Mouse (Mus musculus): ENCODE measurements around the gene D130043K22Rik. TPM values are rescaled to one million over a fixed set of nuclear protein-coding genes. Genes with fewer than 3 reads are reported as not detected.

Gene D130043K22Rik
- polyA plus RNA-seq, 1 experiment, result 1.6 TPM

GRCm38 (mm10) chr13:24868233-24868632 is 23.3 kb downstream of the D130043K22Rik start:
- Histone ChIP-seq H3K4me3 (ENCODE audit: low read depth, low read length) (no peak overlapping the region), H3K27me3 (ENCODE audit: control insufficient read depth, insufficient read depth, low read length) (no peaks in the 10 kb centered on the region), H3K4me1 (ENCODE audit: control insufficient read depth, insufficient read depth, insufficient read length, low read length) (peaks cover 18% of the 10 kb centered on the region), H3K36me3 (ENCODE audit: control insufficient read depth, insufficient read depth, low read length) (no peaks in the 10 kb centered on the region), H3K27ac (ENCODE audit: insufficient read depth, low read depth, low read length) (no peak overlapping the region)
- TF ChIP-seq POLR2A (IDR thresholded peaks at IDR 0.05; ENCODE audit: low read depth, low read length), result no peak
- TF ChIP-seq CTCF (IDR thresholded peaks at IDR 0.05; ENCODE audit: extremely low read depth, insufficient read length, insufficient replicate concordance, low read depth, low read length), result no peak
- WGBS, result 73% methylated on average over 7 of the region's 7 CpGs

- TF ChIP-seq POLR2A (IDR thresholded peaks at IDR 0.05; ENCODE audit: low read depth, low read length) (peak; percentile 65), CTCF (IDR thresholded peaks at IDR 0.05; ENCODE audit: extremely low read depth, insufficient read length, insufficient replicate concordance, low read depth, low read length) (no peak)
- H3K27ac ChIP-seq (ENCODE audit: insufficient read depth, low read depth, low read length), result peak overlapping the region; percentile 97
- H3K36me3 ChIP-seq (ENCODE audit: control insufficient read depth, insufficient read depth, low read length), result peaks cover 9% of the 10 kb centered on the region
- H3K27me3 ChIP-seq (ENCODE audit: control insufficient read depth, insufficient read depth, low read length), result no peaks in the 10 kb centered on the region
- peaks cover 17% of the 10 kb centered on the region for H3K4me1 ChIP-seq (ENCODE audit: control insufficient read depth, insufficient read depth, insufficient read length, low read length)
- WGBS, result 30% methylated on average over 15 of the region's 15 CpGs
- H3K4me3 ChIP-seq (ENCODE audit: low read depth, low read length), result peak overlapping the region; percentile 33
Observed at GRCm38 (mm10) chr13:24879359-24880040, 34.6 kb downstream of the D130043K22Rik start.

GRCm38 (mm10) chr13:24880208-24880607 is 35.3 kb downstream of the D130043K22Rik start:
- no peaks in the 10 kb centered on the region for H3K27me3 ChIP-seq (ENCODE audit: control insufficient read depth, insufficient read depth, low read length)
- TF ChIP-seq CTCF (IDR thresholded peaks at IDR 0.05; ENCODE audit: extremely low read depth, insufficient read length, insufficient replicate concordance, low read depth, low read length) (no peak), POLR2A (IDR thresholded peaks at IDR 0.05; ENCODE audit: low read depth, low read length) (no peak)
- no peak overlapping the region for H3K4me3 ChIP-seq (ENCODE audit: low read depth, low read length)
- 26% methylated on average over 6 of the region's 6 CpGs for WGBS
- H3K36me3 ChIP-seq (ENCODE audit: control insufficient read depth, insufficient read depth, low read length), result peaks cover 9% of the 10 kb centered on the region
- H3K4me1 ChIP-seq (ENCODE audit: control insufficient read depth, insufficient read depth, insufficient read length, low read length), result peaks cover 17% of the 10 kb centered on the region
- H3K27ac ChIP-seq (ENCODE audit: insufficient read depth, low read depth, low read length), result peak overlapping the region; percentile 99

DNA sequence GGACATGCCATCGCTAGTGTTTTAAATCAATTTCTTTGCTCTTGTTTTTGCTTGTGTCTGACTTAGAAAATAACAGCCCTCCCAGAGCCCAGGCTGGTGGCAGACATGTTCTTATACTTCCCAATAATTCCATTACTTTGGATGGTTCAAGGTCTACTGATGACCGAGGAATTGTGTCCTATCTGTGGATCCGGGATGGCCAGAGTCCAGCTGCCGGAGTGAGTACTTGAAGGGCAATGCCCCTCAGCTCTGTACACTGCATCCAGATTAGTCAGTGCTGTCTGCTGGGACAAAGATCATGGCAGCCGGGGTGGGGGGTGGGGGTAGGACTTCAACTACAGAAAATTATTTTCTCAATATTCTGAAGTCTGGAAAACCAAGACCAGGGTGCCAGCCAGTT is 35.8 kb downstream of the D130043K22Rik start:
- TF ChIP-seq POLR2A (IDR thresholded peaks at IDR 0.05; ENCODE audit: low read depth, low read length), result no peak
- TF ChIP-seq CTCF (IDR thresholded peaks at IDR 0.05; ENCODE audit: extremely low read depth, insufficient read length, insufficient replicate concordance, low read depth, low read length), result no peak
- H3K27ac ChIP-seq (ENCODE audit: insufficient read depth, low read depth, low read length), result peak overlapping the region; percentile 99
- peaks cover 21% of the 10 kb centered on the region for H3K4me1 ChIP-seq (ENCODE audit: control insufficient read depth, insufficient read depth, insufficient read length, low read length)
- no peak overlapping the region for H3K4me3 ChIP-seq (ENCODE audit: low read depth, low read length)
- peaks cover 9% of the 10 kb centered on the region for H3K36me3 ChIP-seq (ENCODE audit: control insufficient read depth, insufficient read depth, low read length)
- WGBS, result 40% methylated on average over 5 of the region's 5 CpGs
- H3K27me3 ChIP-seq (ENCODE audit: control insufficient read depth, insufficient read depth, low read length), result no peaks in the 10 kb centered on the region

GRCm38 (mm10) chr13:24882411-24882810 is 37.5 kb downstream of the D130043K22Rik start:
- Histone ChIP-seq H3K36me3 (ENCODE audit: control insufficient read depth, insufficient read depth, low read length) (peaks cover 9% of the 10 kb centered on the region), H3K27me3 (ENCODE audit: control insufficient read depth, insufficient read depth, low read length) (no peaks in the 10 kb centered on the region), H3K4me1 (ENCODE audit: control insufficient read depth, insufficient read depth, insufficient read length, low read length) (peaks cover 22% of the 10 kb centered on the region), H3K27ac (ENCODE audit: insufficient read depth, low read depth, low read length) (no peak overlapping the region), H3K4me3 (ENCODE audit: low read depth, low read length) (no peak overlapping the region)
- no peak for TF ChIP-seq POLR2A (IDR thresholded peaks at IDR 0.05; ENCODE audit: low read depth, low read length)
- TF ChIP-seq CTCF (IDR thresholded peaks at IDR 0.05; ENCODE audit: extremely low read depth, insufficient read length, insufficient replicate concordance, low read depth, low read length), result no peak
- WGBS, result 98% methylated on average over 6 of the region's 6 CpGs

- Histone ChIP-seq H3K4me3 (ENCODE audit: low read depth, low read length) (no peak overlapping the region), H3K27me3 (ENCODE audit: control insufficient read depth, insufficient read depth, low read length) (no peaks in the 10 kb centered on the region), H3K27ac (ENCODE audit: insufficient read depth, low read depth, low read length) (peak overlapping the region; percentile 28; the same call in 1 of the 2 replicates), H3K36me3 (ENCODE audit: control insufficient read depth, insufficient read depth, low read length) (peaks cover 5% of the 10 kb centered on the region), H3K4me1 (ENCODE audit: control insufficient read depth, insufficient read depth, insufficient read length, low read length) (peaks cover 23% of the 10 kb centered on the region)
- WGBS, result 23% methylated on average over 1 of the region's 1 CpGs
- TF ChIP-seq POLR2A (IDR thresholded peaks at IDR 0.05; ENCODE audit: low read depth, low read length), result no peak
- no peak for TF ChIP-seq CTCF (IDR thresholded peaks at IDR 0.05; ENCODE audit: extremely low read depth, insufficient read length, insufficient replicate concordance, low read depth, low read length)
Observed at GRCm38 (mm10) chr13:24889554-24889953, 44.6 kb downstream of the D130043K22Rik start.

GRCm38 (mm10) chr13:24892516-24892915 is 47.6 kb downstream of the D130043K22Rik start:
- Histone ChIP-seq H3K27me3 (ENCODE audit: control insufficient read depth, insufficient read depth, low read length) (no peaks in the 10 kb centered on the region), H3K36me3 (ENCODE audit: control insufficient read depth, insufficient read depth, low read length) (peaks cover 7% of the 10 kb centered on the region), H3K4me1 (ENCODE audit: control insufficient read depth, insufficient read depth, insufficient read length, low read length) (peaks cover 18% of the 10 kb centered on the region; the same call in 1 of the 2 replicates), H3K27ac (ENCODE audit: insufficient read depth, low read depth, low read length) (no peak overlapping the region), H3K4me3 (ENCODE audit: low read depth, low read length) (no peak overlapping the region)
- TF ChIP-seq POLR2A (IDR thresholded peaks at IDR 0.05; ENCODE audit: low read depth, low read length) (no peak), CTCF (IDR thresholded peaks at IDR 0.05; ENCODE audit: extremely low read depth, insufficient read length, insufficient replicate concordance, low read depth, low read length) (no peak)
- WGBS, result 35% methylated on average over 3 of the region's 3 CpGs

Measured in small intestine, adult 2 months (tissue).